Mouse (Mus musculus) thymus, postnatal 4 days (tissue): ENCODE data around the gene Cobl.
A peak's percentile ranks its signal among the peaks of the same experiment; 100 is the strongest.

Experiments used
- DNase-seq: peaks from one replicate; pipeline ENCODE4 v3.0.0; 2021

Gene Cobl

DNA sequence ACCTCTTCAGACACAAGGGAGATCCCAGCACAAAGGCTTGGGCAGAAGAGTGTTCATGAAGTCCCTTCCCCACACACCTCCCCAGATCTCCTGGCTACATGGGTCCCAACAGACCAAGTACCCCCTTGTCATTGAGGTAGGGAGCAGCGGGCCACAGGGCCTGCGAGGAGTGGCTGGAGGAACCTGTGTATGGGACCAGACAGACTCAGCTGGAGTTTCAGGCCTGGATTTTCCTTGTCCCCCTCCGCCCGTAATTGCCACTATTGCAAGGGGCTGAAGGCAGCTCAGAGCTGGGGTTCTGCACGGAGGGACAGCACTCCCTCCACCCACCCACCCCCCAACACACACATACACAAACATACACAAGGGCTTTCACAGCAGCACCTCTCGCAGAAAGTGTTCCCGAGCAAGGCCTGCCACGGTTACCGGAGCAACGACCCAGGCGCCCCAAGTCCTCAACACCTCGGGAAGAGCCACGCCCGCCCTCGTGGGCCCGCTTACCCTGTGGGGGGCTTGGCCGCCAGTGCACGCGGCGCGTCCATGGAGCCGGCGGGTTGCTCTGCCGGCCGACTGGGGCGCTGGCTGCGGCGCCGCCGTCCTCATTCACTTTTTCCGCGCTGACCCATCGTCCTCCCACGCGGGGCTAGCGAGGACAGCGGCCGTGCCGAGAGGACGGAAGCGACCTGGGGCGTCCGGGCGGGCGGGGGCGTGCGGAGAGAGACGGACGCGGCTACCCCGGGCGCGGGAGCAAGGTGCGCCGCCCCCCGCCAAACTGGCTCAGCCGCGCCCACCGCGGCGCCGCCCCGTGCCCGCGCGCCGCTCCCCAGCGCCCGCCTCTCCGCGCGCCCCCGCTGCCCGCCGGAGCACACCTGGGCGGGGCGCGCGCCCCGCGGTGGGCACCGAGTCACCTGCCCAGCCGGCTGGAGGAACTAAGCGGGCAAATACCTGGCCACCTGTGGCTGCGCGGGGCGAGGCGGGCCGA is at the start of gene Cobl:
Gene Cobl (minus strand): TSS at position 780 of the 982 bp plus-strand sequence.
- peak; percentile 11 for DNase-seq

DNA sequence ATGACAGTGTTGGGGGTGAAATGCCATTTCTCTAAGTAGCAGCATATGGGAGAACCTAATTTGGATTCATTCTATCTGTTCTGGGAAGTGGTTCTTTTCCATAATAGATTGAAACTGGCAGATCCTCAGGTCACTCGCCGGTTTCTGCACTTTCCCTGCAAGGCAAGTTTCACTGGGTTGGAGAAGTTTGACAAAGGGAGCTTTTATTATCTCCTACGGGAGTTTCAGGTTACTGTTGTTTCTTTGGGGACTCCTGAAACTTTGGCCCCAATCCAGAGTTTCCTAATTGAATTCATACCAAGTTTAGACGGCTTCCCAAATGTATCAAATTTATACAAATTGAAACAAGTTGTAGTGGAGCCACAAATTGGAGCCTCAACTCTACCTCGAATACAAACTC is 49.0 kb upstream of the Cobl start:
- no peak for DNase-seq

DNA sequence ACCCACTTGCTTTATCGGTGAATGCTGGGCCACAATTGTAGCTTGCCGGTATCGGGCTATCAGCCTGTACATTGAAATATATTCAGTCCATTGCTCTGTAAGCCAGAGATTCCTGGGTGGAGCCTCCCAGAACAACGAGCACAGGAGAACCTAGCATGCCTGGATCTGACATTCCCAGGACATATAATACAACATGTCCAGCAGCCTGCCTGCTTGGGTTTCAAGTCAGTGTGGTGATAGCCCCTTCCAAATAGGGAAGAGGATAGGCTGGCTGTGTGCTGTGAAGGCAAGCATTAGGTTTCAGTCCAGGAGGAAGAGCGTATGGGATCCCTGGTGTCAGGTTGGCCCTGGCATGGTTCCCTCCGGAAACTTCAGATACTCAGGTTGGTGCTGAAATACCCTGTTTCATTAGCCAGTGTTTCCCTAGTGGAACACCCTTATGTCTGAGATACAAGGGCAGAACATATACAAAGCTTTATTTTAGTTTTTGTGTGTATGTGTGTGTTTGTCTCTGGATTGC is 41.7 kb upstream of the Cobl start:
- no peak for DNase-seq

DNA sequence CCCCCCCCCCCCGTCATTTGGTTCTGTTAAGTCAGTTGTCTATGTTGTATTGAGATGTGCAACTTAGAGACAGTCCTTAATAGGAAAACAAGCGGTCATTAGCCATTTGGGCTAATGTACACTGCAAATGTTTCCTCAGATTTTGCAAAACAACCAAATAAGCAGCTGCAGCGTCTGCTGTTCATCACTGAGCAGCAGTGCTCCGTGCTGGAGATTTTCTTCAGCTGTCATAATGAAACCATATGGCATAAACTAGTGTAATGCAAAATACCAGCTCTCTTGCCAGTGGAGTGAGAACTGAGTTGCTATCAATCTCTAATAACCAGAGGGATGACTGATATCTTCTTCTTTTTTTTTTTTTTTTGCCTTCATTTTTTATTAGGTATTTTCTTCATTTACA is 39.0 kb upstream of the Cobl start:
- no peak for DNase-seq

DNA sequence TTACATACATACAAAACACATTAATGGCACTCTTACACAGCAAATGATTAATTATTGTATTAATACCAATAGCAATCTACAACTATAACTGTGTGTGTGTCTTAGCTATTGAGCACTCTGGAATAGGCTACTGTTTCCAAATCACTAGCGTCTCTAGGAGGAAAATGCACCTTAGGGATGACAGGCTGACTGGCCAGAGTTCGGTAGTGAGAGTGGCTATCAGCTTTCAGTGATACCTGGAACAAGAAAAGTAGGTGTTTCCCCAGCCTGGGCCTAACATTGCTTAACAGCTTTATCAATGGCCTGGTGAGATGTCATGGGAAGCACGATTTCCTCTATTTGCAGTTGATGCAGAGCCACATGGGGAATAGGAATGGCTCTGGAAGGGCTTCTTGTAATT is 37.0 kb upstream of the Cobl start:
- no peak for DNase-seq

DNA sequence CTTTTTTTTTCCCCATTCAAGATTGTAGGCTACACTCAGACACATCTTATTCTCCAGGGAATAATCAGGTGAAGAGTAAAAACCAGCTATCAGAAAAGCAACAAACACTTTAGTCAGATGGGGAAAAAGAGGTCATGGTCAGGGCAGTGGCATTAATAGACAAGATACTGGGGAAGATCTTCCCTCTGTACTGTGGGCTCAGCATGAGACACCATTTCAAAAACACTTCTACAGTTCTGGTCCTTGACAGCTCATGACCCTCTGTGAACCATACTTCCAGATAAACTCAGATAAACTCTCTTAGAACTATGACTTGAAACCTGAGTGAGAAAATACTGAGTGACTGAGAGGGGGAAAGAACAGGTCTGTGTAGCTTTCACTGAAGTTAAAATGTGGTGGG is 29.0 kb upstream of the Cobl start:
- DNase-seq: no peak

DNA sequence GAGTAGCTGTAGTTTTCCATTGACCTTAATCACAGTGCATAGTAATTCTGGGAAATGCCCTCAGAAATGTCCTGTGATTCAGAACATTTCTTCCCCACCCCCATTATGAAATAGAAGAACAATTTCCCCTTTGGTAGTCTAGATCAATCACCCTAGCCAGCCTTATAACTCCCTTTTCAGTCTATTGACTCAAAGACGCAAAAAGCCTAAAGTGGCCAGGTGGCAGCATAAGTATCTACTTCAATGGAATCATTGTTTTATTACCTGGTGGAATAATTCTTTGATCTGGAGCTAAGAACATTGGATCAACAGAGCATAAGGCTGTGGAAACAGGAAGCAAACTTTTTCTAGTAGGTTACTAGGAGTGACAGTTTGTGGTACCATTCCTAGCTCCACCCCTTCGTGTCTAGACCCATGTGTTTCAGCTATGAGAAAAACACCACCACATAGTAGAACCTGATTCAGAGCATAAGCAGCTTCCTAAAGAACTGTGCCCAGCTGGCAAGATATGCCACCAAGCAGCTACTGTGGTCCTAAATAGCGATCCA is 15.2 kb upstream of the Cobl start:
- DNase-seq: no peak

DNA sequence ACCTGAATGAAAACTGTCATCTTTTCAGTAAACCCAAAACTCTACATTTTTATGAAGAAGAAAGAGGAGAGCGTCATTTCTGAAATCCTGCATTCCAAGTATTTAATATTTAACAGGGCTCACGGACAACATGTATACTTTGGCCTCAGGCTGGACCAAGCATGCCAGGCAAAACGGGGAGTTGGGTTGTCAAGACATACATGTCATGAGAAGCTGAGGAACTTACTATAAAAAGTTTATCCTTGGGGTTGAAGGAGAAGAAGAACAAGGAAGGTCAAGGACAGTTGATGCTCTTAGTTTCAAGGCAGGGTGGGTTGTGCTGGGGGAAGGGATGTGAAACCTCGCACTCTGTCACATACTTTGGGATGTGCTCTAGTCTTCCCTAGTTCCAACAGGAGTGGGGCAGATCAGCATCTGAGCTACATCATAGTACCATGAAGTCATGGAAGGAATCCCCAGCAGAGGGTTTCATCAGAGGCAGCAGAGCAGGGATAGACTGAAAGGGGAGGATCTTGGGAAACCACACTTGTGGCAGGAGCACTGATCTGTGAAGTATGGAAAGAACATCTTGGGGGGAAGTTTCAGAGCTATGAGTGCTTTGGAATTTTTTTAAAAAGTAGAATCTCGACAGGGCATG is 9.7 kb upstream of the Cobl start:
- DNase-seq: no peak

DNA sequence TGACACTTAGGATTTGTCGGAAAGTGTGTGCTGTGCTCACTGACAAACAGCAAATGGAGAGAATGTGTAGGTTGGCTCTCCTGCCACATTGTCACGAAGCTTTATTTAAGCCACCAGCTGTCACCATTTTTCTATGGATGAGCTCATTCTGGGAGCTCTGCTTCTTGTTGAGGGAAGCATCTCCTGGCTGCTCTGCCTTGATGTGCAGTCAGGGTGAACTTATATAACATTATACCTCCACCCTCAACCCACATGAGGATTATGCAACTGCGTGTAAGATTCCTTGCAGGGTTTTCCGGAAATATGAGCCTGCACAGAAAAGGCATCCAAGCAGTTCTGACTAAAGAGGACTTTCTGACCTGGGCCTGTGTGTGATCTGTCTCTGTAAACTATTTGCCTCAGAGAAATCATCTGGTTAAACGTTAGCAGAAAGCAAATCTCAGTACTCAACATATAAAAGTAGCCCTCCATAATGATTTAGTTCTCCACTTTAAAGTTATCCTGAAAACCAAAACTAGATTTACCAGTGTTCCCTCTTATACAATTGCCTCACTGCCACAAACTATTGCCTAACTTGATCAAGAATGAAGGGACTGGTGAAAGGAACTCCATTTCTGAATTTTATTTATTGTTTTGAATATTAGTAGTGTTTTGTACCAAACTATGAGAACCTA is 9.0 kb upstream of the Cobl start:
- DNase-seq: no peak

DNA sequence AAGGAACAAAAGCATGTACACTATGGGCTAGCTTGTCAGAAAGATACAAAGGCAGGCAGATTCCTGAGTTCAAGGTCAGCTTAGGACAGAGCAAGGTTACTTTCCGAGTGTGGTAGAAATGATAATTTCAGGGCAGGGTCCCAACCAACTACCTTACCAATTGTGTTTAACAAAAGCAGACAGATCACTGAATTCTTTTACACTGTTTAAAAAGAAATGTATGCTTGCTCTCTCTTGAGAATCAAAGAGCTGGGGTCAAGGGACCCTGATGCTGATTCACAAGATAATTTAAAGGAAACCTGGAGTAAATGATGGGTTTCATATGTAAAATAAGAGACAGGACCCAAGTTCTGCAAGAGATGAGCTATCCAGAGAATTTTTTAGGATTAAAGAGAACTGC is 4.9 kb upstream of the Cobl start:
- no peak for DNase-seq

DNA sequence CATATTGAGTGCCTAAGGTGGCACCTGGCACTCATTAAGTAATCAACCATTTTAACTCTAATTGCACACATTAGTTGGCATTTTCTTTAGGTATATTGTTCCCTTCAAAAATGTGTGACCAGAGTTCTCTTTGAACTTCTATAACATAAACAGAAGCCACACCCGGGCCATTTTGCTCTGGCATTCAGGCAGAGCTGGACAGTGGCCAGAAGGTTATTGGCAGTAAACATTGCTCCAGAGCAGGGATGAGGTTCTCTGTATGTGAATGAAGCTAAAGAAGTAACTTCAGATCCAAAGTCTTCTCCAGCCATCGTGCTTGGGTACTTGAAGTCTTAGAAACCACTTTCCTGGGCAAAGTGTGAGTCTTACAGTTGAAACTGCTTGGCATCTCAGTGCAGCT is 3.9 kb upstream of the Cobl start:
- no peak for DNase-seq

DNA sequence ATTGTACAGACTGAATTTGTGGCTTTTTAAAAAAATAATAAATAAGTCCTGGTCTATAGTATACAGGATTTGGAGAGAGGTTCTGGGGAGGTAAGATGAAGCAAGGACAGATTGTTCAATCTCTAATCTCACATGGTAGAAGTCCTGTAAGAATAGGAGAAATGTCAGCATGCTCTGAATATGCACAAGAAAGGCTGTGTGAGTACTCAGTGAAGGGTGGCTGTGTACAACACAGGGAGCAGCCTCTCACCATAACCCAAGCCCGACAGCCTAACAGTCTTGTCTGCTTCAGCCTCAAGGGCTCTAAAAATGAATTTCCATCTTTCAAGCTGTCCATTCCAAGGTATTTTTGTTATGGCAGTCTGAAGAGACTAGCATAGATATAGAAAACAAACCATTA is 3.1 kb upstream of the Cobl start:
- DNase-seq: no peak

DNA sequence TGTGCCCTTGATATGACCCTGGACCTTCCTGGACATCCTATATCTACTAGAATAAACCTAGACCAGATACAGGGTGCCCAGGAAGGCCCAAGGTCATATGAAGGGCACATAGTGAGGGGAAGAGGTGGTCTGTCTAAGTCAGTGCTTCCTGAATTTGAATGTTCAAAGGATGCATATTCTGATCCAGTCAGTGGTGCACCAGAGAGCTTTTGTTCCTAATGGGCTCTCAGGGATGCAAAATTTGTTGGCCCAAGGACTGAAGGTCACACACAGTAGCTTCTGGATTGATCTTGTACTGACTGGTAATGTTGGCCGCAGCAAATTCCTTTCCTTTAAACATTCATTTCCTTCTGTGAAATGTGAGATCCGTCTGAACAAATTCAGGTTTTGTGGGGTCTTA is 2.5 kb upstream of the Cobl start:
- DNase-seq: no peak

DNA sequence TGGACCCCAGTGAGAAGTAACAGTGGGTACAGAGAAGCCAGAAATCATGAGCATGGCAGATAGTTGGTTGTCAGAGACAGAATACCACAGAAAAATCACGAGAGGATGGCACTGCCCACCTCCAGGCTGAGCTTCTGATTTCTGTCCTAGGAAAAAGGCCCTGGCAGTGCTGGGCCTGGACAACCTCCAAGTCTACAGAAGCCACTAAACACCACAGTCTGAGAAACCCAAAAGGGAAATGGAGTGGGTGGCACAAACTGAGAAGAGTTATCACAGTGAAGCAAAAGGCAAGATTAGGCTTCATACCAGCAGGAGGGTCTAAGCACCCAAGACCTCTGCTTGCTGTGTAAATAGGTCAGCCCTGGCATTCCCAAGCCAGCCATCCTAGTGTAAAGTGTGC is 1.8 kb upstream of the Cobl start:
- no peak for DNase-seq

DNA sequence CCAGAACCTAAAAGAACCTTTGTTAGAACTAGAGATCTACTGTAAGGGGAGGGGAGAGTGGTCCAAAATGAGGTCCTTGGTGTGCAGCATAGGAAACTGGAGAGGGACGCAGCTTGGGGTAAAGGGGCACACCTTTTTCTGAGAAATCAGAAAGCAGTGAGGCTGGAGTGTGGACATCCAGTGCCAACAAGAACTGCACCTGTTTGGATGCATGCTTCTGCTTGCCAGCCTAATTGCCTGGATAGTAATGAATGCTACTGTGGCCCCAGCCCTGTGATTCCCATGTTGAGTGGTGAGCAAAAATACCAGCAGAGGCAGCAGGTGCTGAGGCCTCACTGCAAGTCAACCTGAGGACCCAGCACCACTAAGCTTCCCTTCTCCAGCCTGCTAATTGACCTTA is 469 bp upstream of the Cobl start:
- no peak for DNase-seq

DNA sequence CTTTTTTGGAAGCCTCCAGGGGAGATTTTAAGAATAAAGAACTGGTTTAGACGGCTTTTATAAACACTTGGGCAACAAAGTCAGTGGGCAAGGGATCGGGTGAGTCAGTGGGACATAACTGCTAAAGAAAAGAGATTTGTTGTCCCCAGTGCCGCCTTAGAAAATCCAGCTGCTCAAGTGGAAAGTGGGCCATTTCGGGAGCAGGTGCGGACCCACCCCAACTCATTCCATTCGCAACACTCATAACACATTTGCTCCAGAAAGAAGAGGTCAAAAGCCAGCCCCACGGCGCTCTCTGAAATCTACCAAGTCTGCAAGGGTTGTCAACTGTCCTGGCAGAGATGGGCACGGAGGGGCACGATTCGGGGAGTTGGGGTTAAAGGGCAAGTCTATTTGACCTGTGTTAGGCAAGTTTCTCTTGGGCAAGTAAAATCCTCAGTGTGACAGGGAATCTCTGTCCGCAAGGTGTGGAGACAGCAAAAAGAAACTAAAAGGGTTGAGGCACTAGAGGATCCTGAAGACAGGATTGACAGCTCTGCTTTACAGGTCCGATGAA is 1.1 kb downstream of the Cobl start:
- DNase-seq: no peak

DNA sequence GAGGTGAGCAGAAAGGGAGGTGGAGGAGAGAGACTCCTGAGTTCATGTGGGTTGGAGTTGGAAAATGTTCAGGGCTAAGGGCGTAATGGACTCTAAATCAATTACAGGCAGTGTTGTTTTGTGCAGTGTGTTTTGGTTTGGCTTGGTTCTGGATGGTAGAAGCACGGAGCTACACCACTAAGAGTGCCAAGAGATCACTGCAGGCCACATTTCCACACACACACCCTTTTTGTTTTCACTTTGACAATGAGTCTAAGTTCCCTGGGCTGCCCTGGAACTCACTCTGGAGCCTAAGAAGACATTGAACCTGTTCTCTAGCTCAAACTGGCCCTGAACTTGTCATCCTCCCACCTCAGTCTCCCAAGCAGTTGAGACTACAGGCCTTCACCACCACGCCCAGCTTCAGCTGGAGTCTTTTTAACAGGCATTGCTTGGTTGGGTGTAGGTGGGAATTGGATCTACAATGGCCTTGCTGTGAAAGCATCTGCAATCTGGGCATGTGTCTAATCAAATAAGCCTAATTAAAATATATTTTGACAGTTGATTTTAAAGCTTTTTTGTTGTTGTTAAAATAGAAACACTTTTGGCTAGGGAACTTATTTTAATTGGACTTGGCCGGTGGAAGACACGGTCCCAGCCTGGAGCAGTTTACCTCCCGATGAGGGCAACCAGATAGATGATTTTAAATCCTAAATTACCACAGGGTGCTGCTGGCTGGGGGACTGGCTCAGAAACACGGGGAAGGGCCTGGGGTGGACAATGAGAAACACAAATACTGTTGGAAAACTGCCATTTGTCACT is 4.8 kb downstream of the Cobl start:
- DNase-seq: no peak

DNA sequence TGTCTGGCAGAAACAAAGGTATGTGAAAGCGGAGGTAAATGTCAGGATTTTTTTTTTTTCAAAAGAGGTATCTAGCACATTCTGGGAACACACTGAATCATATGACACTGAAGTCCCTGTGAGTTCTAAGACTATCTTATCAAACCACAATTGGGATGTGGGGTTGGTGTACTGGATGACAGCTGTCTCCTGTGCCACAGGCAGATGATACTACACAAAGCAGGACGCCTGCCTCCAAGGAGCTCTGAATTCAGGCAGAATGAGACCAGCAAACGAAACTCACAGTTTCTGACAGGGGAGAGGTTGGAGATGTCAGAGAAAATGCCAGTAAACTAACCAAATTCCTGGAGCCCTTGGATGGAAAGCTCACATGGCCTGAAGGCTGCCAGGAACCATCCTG is 5.9 kb downstream of the Cobl start:
- no peak for DNase-seq

DNA sequence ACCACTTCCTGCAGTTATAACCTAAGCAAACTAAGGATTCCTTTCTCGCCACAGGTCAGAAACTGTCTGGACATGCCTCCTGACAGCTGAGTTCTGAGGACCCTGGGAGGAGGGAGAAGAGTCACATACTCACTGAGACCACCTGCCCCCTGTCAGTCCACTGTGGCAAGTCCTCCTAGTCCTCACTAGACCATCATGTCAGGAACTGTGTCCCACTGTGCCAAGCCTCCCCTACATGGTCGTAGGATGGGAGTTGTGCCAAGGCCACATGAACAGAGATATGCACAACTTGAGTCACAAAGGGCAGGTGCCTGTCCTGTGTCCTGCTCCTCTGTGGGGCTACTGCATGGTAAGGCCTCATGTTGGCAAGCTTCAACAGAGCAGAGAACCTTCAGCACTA is 6.4 kb downstream of the Cobl start:
- no peak for DNase-seq

DNA sequence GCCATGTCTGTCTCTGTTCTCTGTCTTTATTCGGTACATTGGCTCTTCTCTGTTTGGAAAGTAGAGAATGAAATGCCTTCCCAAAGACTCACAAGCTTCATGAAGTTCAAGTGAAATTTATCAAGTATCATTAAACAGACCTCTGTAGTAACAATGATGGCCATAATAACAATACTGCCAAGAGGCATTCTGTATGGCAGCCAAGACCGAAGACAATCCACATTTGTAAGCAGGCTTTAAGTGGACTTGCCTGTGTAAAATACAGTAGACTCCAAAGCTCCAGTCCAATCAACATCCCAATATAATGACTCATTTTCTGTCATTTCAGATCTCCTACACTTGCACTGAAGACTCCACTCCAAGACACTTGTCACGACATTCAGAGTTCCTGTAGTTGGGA is 16.7 kb downstream of the Cobl start:
- no peak for DNase-seq

DNA sequence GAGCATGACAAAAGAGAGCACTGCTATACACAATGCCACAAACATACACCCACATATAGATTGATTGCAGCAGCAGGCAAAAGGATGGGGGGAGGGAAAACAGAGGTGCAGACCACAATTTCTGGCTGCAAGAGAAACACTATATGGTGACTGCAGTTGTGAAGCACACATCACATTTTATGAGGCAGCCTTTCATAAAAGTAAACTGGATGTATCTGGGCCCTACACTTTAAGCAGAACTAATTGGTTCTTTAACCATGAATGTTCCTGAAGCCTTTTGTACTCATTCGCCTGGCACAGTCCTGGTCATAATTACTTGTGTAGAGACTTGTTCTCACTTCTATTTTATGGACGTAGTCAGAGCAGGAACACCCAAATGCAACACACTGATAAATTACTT is 19.5 kb downstream of the Cobl start:
- DNase-seq: no peak

DNA sequence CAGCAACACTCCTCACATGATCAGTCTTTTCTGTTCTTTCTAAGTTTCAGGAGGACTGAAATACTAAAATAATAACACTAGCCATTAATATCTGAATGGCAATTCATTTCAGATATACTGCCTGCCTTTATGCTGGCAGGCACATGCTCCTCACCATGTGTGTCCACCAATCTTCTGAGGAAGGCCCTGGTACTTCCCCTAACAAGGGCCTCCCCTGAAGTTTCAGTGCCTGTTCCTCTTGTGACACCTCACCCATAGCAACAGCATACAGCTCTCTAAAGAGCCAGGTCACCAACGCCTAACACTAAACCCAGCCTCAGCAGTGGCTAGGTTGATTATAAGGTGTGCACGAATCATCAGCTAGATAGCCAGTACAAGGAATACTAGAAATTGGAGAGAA is 20.5 kb downstream of the Cobl start:
- no peak for DNase-seq
